Mouse (Mus musculus) hindlimb bud, embryonic 11.5 days (tissue): ENCODE measurements around the gene Zscan10.

ENCODE experiments used
- DNase-seq: peaks from one replicate; pipeline ENCODE4 v3.0.0-alpha.2; 2012; ENCODE audit warnings: low read depth, low spot score; ENCODE audit errors: extremely low spot score

Zscan10 gene

GRCm38 (mm10) chr17:23644613-23645495, 44.2 kb downstream of the Zscan10 start, which contains the start of gene Mmp25:
Mmp25 (minus strand) TSS chr17:23645277.
- no peak for DNase-seq

GRCm38 (mm10) chr17:23645894-23646293, 45.2 kb downstream of the Zscan10 start:
- no peak for DNase-seq

GRCm38 (mm10) chr17:23651363-23651762, 50.7 kb downstream of the Zscan10 start:
- no peak for DNase-seq

- DNase-seq, result no peak
Measured at GRCm38 (mm10) chr17:23653324-23653723, 52.7 kb downstream of the Zscan10 start.

- DNase-seq, result no peak
Measured at GRCm38 (mm10) chr17:23654001-23654400, 53.3 kb downstream of the Zscan10 start.

GRCm38 (mm10) chr17:23654410-23654809, 53.8 kb downstream of the Zscan10 start:
- DNase-seq, result no peak

GRCm38 (mm10) chr17:23658450-23658849, 57.8 kb downstream of the Zscan10 start:
- DNase-seq, result no peak

GRCm38 (mm10) chr17:23660117-23660875, 59.6 kb downstream of the Zscan10 start, which contains the start of gene Bicdl2:
Bicdl2 (plus strand) TSS chr17:23660506.
- no peak for DNase-seq
